Mouse (Mus musculus): ENCODE results near the gene Plb1. TPM values are rescaled to one million over a fixed set of nuclear protein-coding genes. Genes with fewer than 3 reads are reported as not detected.

The Plb1 gene
- polyA plus RNA-seq, 1 experiment from 2014 or later = 0.38 TPM

DNA sequence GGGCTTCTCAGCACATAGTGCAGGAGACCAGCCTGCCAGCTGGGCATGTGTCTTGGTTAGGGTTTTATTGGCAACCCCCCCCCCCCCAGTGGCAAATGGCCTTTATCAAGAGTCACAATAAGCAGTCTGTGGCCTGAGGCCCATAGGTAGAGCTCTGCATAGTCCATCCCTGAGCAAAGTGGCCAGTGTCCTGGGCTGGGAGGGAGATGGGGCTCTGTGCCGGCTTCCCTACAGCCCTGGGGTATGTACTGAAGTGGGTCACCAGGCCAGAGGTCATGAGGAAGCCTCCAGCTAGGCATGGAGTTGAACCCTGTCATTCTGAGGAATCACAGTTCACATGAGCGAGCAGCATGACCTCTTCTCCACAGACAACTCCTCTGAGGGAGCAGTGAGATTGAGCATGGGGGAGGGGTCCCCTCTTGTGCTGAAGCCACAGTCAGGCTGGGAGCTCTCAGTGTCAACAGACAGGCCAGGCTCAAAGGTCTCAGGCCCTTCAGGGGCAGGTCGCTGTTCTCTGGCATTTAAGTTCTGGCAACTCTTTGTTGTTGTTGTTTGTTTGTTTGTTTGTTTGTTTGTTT, 79.2 kb downstream of the Plb1 start:
- H3K4me1 ChIP-seq = peaks cover 5% of the 10 kb centered on the region
- no peaks in the 10 kb centered on the region for H3K27me3 ChIP-seq (ENCODE audit: poor library complexity, severe bottlenecking)
- no peaks in the 10 kb centered on the region for H3K36me3 ChIP-seq (replicated peaks)
- H3K27ac ChIP-seq = no peak overlapping the region
- no peak overlapping the region for H3K4me3 ChIP-seq
- no peaks in the 10 kb centered on the region for H3K9me3 ChIP-seq
- no peak for DNase-seq (ENCODE audit: extremely low spot score, low spot score)
- 63% methylated on average over 3 of the region's 3 CpGs for WGBS

DNA sequence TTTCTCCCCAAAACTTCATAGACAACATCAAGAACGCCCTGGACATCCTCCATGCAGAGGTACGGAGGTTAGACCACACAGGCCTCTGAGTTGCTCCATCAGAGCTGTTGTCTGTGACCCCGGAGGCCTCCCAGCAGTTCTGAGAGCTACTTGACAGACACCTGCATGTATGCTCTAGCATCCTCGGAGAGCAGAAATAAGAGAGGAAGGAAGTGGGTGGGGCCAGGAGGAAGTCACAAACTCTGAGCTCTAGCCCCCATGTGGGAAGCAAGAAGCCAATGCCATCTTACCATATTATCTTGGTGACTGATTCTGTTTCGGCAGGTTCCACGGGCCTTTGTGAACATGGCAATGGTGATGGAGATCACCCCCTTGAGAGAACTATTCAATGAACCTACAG, 81.2 kb downstream of the Plb1 start:
- 88% methylated on average over 6 of the region's 6 CpGs for WGBS

DNA sequence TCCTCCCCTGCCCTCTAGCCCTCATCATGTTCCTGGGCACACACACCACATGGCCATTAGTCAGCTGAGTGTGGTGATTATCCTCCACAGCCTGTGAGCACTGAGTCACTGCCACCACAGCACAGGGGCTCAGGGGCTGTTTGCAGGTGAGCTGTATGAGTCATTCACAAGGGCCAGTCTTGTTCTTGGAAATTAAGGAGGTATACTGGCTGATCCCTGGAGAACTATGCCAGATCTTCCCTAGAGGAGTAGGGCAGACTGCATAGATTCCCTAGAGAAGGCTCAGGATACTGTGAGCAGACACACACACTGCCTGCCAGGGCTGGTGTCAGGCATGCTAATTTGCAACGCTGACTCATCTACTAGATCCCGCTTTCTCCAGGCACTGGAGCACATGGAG, 82.2 kb downstream of the Plb1 start:
- H3K27me3 ChIP-seq (ENCODE audit: poor library complexity, severe bottlenecking) = no peaks in the 10 kb centered on the region
- WGBS = 67% methylated on average over 2 of the region's 2 CpGs
- DNase-seq (ENCODE audit: extremely low spot score, low spot score) = no peak
- peaks cover 5% of the 10 kb centered on the region for H3K4me1 ChIP-seq
- no peak overlapping the region for H3K4me3 ChIP-seq
- H3K36me3 ChIP-seq (replicated peaks) = no peaks in the 10 kb centered on the region
- H3K9me3 ChIP-seq = no peaks in the 10 kb centered on the region
- H3K27ac ChIP-seq = no peak overlapping the region

More for the DNA sequence above, 81.2 kb downstream of the Plb1 start:
- Histone ChIP-seq H3K9me3 (no peaks in the 10 kb centered on the region), H3K27ac (no peak overlapping the region), H3K27me3 (ENCODE audit: poor library complexity, severe bottlenecking) (no peaks in the 10 kb centered on the region), H3K36me3 (replicated peaks) (no peaks in the 10 kb centered on the region), H3K4me3 (no peak overlapping the region), H3K4me1 (peaks cover 5% of the 10 kb centered on the region)
- DNase-seq (ENCODE audit: extremely low spot score, low spot score) = no peak

DNA sequence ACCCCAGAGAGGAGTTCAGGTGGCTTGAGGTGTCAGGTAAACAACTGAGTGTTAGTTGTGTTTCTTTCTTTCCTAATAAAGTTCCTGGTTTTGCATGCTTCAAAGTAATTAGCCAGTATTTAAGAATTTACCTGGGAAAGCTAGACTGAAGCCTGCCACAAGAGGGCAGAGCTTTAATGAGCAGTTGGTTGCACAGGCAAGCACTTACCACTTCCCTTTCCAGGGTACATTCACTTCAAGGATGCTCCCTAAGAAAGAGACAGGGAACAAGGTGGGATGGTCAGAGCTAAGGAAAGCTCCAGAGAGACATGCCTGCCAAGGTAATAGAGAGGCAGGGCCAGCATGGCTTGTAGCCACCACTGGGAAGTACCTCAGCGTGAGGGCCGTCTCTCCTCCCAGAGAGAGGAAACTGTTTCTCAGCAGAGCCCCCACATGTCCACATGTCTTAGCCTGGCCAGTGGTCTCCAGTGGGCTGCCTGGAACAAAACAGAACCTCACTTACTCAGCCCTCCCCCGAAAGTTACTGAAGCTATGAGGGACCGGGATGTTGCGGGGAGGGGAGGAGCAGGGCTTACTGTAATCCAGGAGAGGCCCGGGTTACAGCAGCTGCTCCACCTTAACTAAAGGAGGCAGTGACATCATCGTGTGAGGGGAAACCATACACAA, 89.8 kb downstream of the Plb1 start:
- H3K4me3 ChIP-seq = no peak overlapping the region
- H3K9me3 ChIP-seq = no peaks in the 10 kb centered on the region
- WGBS = 56% methylated on average over 7 of the region's 7 CpGs
- H3K4me1 ChIP-seq = no peaks in the 10 kb centered on the region
- no peaks in the 10 kb centered on the region for H3K36me3 ChIP-seq (replicated peaks)
- no peak for DNase-seq (ENCODE audit: extremely low spot score, low spot score)
- no peak overlapping the region for H3K27ac ChIP-seq
- H3K27me3 ChIP-seq (ENCODE audit: poor library complexity, severe bottlenecking) = no peaks in the 10 kb centered on the region

DNA sequence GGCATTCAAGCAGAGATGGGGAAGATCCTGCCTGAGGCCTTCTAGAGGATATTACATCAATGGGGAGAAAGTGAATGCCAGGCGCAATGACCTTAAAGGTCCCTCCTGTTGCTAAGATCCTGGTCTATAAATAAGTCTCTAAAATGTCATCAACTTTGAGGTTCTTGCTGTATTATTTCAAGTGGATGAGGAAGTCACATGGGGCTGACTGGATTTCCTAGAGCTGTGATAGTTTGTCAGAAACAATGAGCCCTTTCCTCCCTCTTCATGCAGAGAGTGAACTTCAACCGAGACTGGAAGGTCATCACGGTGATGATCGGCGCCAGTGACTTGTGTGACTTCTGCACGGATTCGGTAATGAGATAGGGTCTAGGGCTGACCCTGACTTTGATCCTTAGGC, 95.6 kb downstream of the Plb1 start:
- H3K4me3 ChIP-seq = no peak overlapping the region
- H3K4me1 ChIP-seq = no peaks in the 10 kb centered on the region; the same call in 1 of the 2 replicates
- H3K27me3 ChIP-seq (ENCODE audit: poor library complexity, severe bottlenecking) = no peaks in the 10 kb centered on the region
- no peaks in the 10 kb centered on the region for H3K36me3 ChIP-seq (replicated peaks)
- WGBS = 85% methylated on average over 7 of the region's 7 CpGs
- no peak overlapping the region for H3K27ac ChIP-seq
- H3K9me3 ChIP-seq = no peaks in the 10 kb centered on the region
- no peak for DNase-seq (ENCODE audit: extremely low spot score, low spot score)

DNA sequence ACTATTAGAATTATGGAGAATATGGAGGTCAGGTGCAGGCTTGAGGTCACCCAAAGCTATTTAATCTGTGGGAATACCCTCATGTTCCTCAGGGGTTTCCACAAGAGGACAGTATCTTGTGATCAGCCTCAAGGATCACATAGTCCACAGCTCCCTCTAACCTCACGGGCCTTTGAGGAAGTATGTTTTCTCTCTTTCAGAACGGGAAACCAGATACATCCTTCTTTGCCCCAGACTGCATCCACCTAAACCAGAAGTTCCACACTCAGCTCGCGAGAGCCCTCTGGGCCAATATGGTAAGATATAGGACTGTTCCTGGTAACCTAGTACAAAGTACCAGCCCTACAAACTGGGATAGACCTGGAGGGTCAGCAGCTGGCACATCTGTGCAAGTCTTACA, 100.1 kb downstream of the Plb1 start:
- Histone ChIP-seq H3K36me3 (replicated peaks) (no peaks in the 10 kb centered on the region), H3K9me3 (no peaks in the 10 kb centered on the region), H3K27me3 (ENCODE audit: poor library complexity, severe bottlenecking) (no peaks in the 10 kb centered on the region; the same call in 1 of the 2 replicates), H3K4me3 (no peak overlapping the region), H3K27ac (no peak overlapping the region), H3K4me1 (peaks cover 19% of the 10 kb centered on the region)
- DNase-seq (ENCODE audit: extremely low spot score, low spot score) = no peak
- 89% methylated on average over 4 of the region's 4 CpGs for WGBS

DNA sequence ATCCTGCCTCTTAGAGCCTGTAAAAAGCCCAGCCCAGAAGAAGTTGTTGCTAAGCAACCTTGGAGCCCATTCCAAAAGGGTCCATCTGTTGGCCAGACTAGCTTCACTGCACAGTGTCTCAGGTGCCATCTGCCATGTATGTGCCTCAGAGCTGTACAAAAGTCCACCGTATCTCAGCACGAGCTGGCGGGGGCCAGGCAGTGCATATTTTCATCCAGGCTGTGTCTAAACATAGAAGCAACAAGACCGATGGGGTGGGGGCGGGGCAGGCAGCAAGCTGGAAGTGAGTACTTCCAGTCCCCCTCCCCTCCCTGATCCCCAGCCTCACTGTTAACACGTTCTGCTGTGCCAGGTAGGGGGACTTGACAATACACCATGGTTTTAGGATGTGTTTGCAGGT, 102.7 kb downstream of the Plb1 start:
- peaks cover 19% of the 10 kb centered on the region for H3K4me1 ChIP-seq
- DNase-seq (ENCODE audit: extremely low spot score, low spot score) = no peak
- H3K9me3 ChIP-seq = no peaks in the 10 kb centered on the region
- no peak overlapping the region for H3K4me3 ChIP-seq
- no peaks in the 10 kb centered on the region for H3K36me3 ChIP-seq (replicated peaks)
- no peaks in the 10 kb centered on the region; the same call in 1 of the 2 replicates for H3K27me3 ChIP-seq (ENCODE audit: poor library complexity, severe bottlenecking)
- WGBS = 62% methylated on average over 6 of the region's 6 CpGs
- H3K27ac ChIP-seq = no peak overlapping the region

DNA sequence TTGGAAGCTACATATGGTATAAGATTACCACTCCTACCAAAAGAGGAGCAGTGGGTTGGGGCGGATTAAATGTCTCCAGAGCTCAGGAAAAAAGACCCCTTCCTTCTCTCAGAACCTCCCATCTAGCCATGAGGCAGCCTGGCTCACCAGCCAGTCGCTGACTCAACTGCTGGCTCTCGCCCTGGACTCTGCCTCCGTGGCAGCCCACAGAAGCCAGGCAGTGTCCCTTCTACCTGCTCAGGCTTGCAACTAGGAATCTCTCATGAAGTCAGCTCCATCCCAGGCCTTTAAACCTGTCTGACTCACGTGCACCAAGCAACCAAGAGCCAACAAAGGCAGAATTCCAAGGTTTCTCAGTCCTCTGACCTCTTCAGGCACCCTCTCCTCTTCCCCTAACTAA, 103.6 kb downstream of the Plb1 start:
- Histone ChIP-seq H3K4me3 (no peak overlapping the region), H3K36me3 (replicated peaks) (no peaks in the 10 kb centered on the region), H3K4me1 (peaks cover 21% of the 10 kb centered on the region), H3K27ac (peak overlapping the region; percentile 44; the same call in 1 of the 2 replicates), H3K27me3 (ENCODE audit: poor library complexity, severe bottlenecking) (no peaks in the 10 kb centered on the region; the same call in 1 of the 2 replicates), H3K9me3 (no peaks in the 10 kb centered on the region)
- DNase-seq (ENCODE audit: extremely low spot score, low spot score) = no peak
- WGBS = 69% methylated on average over 5 of the region's 5 CpGs

DNA sequence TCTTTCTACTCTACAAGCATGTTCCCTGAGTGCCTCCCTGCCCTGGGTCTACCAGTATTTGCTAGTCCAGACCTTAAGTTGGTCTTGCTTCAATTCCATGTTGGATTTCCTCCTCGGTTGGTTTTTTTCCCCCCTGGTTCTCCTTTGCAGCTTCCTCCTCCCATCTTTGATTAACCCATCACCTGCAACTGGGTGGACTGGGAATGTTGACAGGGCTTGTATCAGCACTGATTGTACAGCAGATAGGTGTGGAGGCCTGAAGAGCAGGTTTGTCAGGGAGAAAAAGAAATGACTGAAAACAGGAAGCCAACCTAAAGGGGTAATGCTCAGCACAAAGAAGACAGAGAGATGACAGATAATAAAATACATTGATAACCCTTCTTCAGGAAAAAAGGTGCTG, 104.8 kb downstream of the Plb1 start:
- WGBS = 82% methylated on average over 1 of the region's 1 CpGs
- no peaks in the 10 kb centered on the region; the same call in 1 of the 2 replicates for H3K27me3 ChIP-seq (ENCODE audit: poor library complexity, severe bottlenecking)
- no peaks in the 10 kb centered on the region for H3K9me3 ChIP-seq
- H3K27ac ChIP-seq = no peak overlapping the region
- H3K4me3 ChIP-seq = no peak overlapping the region
- DNase-seq (ENCODE audit: extremely low spot score, low spot score) = no peak
- no peaks in the 10 kb centered on the region for H3K36me3 ChIP-seq (replicated peaks)
- H3K4me1 ChIP-seq = peaks cover 21% of the 10 kb centered on the region

DNA sequence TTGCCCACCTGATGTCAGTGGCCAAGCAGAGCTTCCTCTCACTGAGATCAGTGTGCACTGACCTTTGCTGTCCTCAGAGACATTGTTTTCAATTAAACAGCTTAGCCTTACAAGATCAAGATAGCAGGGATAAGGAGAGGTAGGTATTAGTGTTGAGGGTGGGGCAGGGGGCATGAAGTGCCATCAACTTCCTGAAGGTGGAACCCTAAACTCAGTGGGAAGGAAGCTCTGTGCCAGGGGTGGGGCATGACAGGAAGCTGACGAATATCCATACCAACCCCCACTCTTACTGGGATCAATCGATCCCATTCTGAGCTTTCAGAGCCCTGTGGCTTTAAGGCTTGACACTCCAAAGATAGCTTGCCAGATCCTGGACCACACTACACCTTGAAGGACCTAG, 105.8 kb downstream of the Plb1 start:
- H3K27me3 ChIP-seq (ENCODE audit: poor library complexity, severe bottlenecking) = no peaks in the 10 kb centered on the region; the same call in 1 of the 2 replicates
- H3K36me3 ChIP-seq (replicated peaks) = no peaks in the 10 kb centered on the region
- no peak for DNase-seq (ENCODE audit: extremely low spot score, low spot score)
- peaks cover 19% of the 10 kb centered on the region for H3K4me1 ChIP-seq
- no peaks in the 10 kb centered on the region for H3K9me3 ChIP-seq
- 63% methylated on average over 2 of the region's 2 CpGs for WGBS
- no peak overlapping the region for H3K27ac ChIP-seq
- no peak overlapping the region for H3K4me3 ChIP-seq

DNA sequence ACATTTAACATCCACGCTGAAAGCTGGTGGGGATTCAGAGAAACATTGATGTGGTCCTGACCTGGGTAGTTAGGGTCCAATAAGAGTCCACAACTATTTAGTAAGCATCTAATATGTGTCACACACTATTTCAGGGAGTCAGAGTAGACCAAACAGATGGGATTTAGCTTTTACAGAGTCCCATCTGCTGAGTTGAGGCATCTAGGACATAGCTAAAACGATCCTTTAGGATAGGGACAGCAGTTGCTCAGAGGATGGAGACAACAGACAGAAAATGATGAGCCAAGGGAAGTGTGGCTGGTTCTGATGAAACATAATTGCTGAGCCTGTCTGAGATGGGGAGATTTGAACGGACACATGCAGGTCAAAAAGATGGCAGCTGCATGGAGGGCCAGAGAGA, 106.3 kb downstream of the Plb1 start:
- Histone ChIP-seq H3K36me3 (replicated peaks) (no peaks in the 10 kb centered on the region), H3K27ac (no peak overlapping the region), H3K4me3 (no peak overlapping the region), H3K4me1 (peaks cover 15% of the 10 kb centered on the region), H3K27me3 (ENCODE audit: poor library complexity, severe bottlenecking) (no peaks in the 10 kb centered on the region; the same call in 1 of the 2 replicates), H3K9me3 (no peaks in the 10 kb centered on the region)
- DNase-seq (ENCODE audit: extremely low spot score, low spot score) = no peak
- WGBS = 89% methylated on average over 3 of the region's 3 CpGs

DNA sequence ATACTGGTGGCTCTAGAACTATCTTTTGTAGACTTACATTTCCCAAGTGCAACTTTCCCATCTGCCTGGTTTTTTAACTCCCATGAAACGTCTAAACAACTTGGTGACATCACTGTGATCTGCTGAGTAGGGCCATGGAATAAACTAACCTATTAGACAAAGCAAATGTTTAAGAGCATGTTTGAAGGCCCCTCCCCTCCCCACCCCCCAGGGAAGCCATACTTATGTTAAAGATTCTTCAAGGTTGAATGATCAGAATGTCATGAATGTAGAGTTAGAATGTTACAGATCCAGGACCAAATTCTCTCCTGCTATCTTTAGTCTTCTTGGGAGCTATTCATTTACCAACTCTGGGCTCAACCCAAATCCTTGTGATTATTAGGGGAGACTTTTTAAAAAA, 107.7 kb downstream of the Plb1 start:
- no peak overlapping the region for H3K27ac ChIP-seq
- no peak overlapping the region for H3K4me3 ChIP-seq
- no peaks in the 10 kb centered on the region for H3K36me3 ChIP-seq (replicated peaks)
- 78% methylated on average over 1 of the region's 1 CpGs for WGBS
- no peaks in the 10 kb centered on the region; the same call in 1 of the 2 replicates for H3K27me3 ChIP-seq (ENCODE audit: poor library complexity, severe bottlenecking)
- no peaks in the 10 kb centered on the region for H3K9me3 ChIP-seq
- peaks cover 4% of the 10 kb centered on the region for H3K4me1 ChIP-seq
- DNase-seq (ENCODE audit: extremely low spot score, low spot score) = no peak

DNA sequence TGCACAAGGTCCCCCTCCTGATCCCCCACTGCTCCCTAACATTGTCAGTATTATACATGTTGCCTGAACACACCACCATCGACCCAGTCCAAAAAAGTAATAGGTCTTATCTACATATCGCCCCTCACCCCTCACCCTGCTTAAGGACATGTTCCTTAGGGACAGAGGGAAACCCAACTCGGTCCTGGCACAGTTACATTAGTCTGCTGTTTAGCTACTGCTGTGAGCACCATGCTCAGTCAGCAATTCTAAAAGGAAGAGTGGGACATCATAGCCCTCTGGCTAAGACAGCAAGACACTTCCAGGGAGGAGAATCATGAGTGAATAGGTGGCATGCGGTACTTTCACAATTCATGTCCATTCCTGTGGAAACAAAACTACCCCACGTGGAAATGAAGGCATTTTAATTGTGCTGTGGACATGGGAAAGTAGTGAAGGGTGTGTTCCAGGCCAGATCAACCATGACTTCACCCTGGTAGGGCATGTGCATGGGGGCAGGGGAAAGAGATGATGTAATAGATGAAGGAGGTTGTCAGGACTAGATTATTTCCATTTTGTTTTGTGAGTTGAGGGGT, 110.3 kb downstream of the Plb1 start:
- H3K4me1 ChIP-seq = peaks cover 2% of the 10 kb centered on the region; the same call in 1 of the 2 replicates
- WGBS = 78% methylated on average over 5 of the region's 5 CpGs

More for the DNA sequence above, 110.3 kb downstream of the Plb1 start:
- no peaks in the 10 kb centered on the region for H3K36me3 ChIP-seq (replicated peaks)
- H3K4me3 ChIP-seq = no peak overlapping the region
- no peak for DNase-seq (ENCODE audit: extremely low spot score, low spot score)
- H3K27ac ChIP-seq = no peak overlapping the region
- no peaks in the 10 kb centered on the region for H3K27me3 ChIP-seq (ENCODE audit: poor library complexity, severe bottlenecking)
- H3K9me3 ChIP-seq = no peaks in the 10 kb centered on the region

All from forebrain, embryonic 10.5 days (tissue).